Mouse (Mus musculus) liver, postnatal 0 days (tissue): ENCODE results near the gene Dock1.

ENCODE experiments used
- CTCF ChIP-seq: sonication (generic); IDR thresholded peaks from 2 replicates; pipeline ENCODE4 v1.5.1; 2016; ENCODE audit warnings: antibody characterized with exemption, low read depth
- EP300 ChIP-seq: IDR thresholded peaks from 2 replicates; pipeline ENCODE4 v1.6.1; 2016; ENCODE audit warnings: antibody characterized with exemption, low read depth, mild to moderate bottlenecking

DNA sequence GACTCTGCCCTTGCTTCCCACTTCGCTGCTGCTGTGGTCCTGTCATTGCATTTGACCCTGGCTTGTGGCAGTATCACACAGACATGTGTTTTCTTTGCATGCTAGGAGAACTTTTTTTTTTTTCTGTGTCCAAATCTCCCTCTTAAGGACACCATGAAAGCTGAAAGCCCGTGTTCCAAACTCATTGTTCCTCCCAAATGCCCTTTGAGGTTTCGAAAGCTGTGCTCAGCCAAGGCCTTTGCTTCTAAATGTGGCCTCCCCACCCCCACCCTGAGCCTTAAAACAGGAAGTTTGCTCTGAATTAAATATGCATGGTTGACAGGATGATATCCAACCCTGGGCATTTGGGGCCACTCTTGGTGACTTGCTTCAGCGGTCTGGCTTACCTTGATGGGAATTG lies 27.0 kb downstream of the Dock1 start:
- TF ChIP-seq CTCF (no peak), EP300 (no peak)
